Mouse (Mus musculus) small intestine, adult 2 months (tissue): Measurements from ENCODE around the gene Lix1l.

Experiments used
- CTCF ChIP-seq: fragments of 200-500 bp; IDR thresholded peaks from 2 replicates; pipeline ENCODE4 v1.5.1; 2012; ENCODE audit warnings: low read depth, mild to moderate bottlenecking, control low read depth, inconsistent platforms, low read length, moderate library complexity, mixed read lengths; ENCODE audit not compliant: insufficient replicate concordance, insufficient read length; ENCODE audit errors: extremely low read depth
- POLR2A ChIP-seq: fragments of 200-500 bp; IDR thresholded peaks from 2 replicates; pipeline ENCODE4 v1.6.1; 2012; ENCODE audit warnings: low read depth, mild to moderate bottlenecking, control low read depth, inconsistent platforms, low read length, moderate library complexity

DNA sequence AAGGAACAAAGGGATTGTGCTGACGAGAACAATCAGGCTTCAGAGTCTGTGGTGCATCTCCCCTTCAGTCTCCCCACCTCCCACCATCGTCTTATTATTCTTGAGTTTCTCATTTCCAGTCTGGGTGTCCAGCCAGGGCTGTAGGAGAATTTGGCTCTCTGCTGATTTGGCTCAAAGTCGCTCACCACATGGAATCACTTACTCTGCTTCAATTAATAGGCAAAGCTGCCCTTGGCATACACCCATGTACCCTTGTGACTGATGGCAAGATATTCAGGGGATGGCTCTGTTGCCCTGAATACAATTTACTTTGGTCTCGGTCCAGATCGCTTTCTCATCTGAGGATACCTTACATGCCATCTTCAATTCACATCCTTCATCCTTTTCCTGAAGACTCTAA is 2.4 kb downstream of the Lix1l start:
- no peak for TF ChIP-seq POLR2A
- no peak for TF ChIP-seq CTCF
